Mouse (Mus musculus) midbrain, embryonic 16.5 days (tissue): Measurements from ENCODE around the gene Gm11172. TPM values are rescaled to one million over a fixed set of nuclear protein-coding genes. Genes with fewer than 3 reads are reported as not detected.
"Not testable (repeated sequence)": the region's sequence is repeated elsewhere in the genome, so short reads cannot be mapped to it uniquely, and the experiment has no call there.

Experiments
- ATAC-seq: fragments of 200-750 bp; cut with Nextera tagmentation; 2 replicates; pipeline ENCODE4 v1.8.0; 2017; ENCODE audit warnings: moderate TSS enrichment
- H3K27ac ChIP-seq: fragments of 300-500 bp; sonication (generic); 2 replicates; pipeline ENCODE4 v1.5.1; 2014; ENCODE audit warnings: mild to moderate bottlenecking, low read length, mixed read lengths
- H3K27me3 ChIP-seq: fragments of 300-500 bp; sonication (generic); 2 replicates; pipeline ENCODE4 v1.6.1; 2014; ENCODE audit warnings: low read depth, low read length, mixed read lengths; ENCODE audit not compliant: control insufficient read depth, insufficient read depth
- H3K36me3 ChIP-seq: fragments of 300-500 bp; sonication (generic); 2 replicates; pipeline ENCODE4 v1.6.1; 2014; ENCODE audit warnings: mild to moderate bottlenecking, low read length, moderate library complexity, mixed read lengths; ENCODE audit not compliant: control insufficient read depth, insufficient read depth
- H3K4me1 ChIP-seq: fragments of 300-500 bp; sonication (generic); 2 replicates; pipeline ENCODE4 v1.6.1; 2014; ENCODE audit warnings: mild to moderate bottlenecking, low read length, mixed read lengths; ENCODE audit not compliant: control insufficient read depth, insufficient read depth
- H3K4me2 ChIP-seq: fragments of 300-500 bp; sonication (generic); 2 replicates; pipeline ENCODE4 v1.6.1; 2014; ENCODE audit warnings: mild to moderate bottlenecking, low read length, mixed read lengths
- H3K4me3 ChIP-seq: fragments of 300-500 bp; sonication (generic); 2 replicates; pipeline ENCODE4 v1.5.1; 2014; ENCODE audit warnings: low read depth, mild to moderate bottlenecking, low read length, moderate library complexity, mixed read lengths
- H3K9ac ChIP-seq: fragments of 300-500 bp; sonication (generic); 2 replicates; pipeline ENCODE4 v1.6.1; 2014; ENCODE audit warnings: low read depth, low read length, mixed read lengths
- H3K9me3 ChIP-seq: fragments of 300-500 bp; sonication (generic); replicated peaks from 2 replicates; pipeline ENCODE4 v1.6.1; 2014; ENCODE audit warnings: mild to moderate bottlenecking, low read length, mixed read lengths; ENCODE audit not compliant: control insufficient read depth, poor library complexity, severe bottlenecking
- WGBS: fragments of 180-500 bp; shearing (Covaris S2); extraction: QIAGEN DNeasy Blood & Tissue Kit; methylation state at CpG from one replicate; pipeline ENCODE4 v1.1.7; 2014; 5-methylcytosine and 5-hydroxymethylcytosine counted together
- polyA plus RNA-seq: library from polyadenylated mRNA; unstranded; fragments of >200 nt; fragmentation: Nextera tagmentation; extraction: Ambion mirVana; gene quantifications from 2 replicates; pipeline ENCODE4 v1.2.1, GENCODE M21; 2015

Gm11172 gene
- polyA plus RNA-seq, 1 experiment from 2014 or later = not detected

- H3K27me3 ChIP-seq = no peaks in the 10 kb centered on the region
- H3K9me3 ChIP-seq = no peaks in the 10 kb centered on the region
- H3K4me3 ChIP-seq = no peak overlapping the region
- H3K9ac ChIP-seq = no peak overlapping the region
- WGBS = 65% methylated on average over 4 of the region's 4 CpGs
- H3K4me1 ChIP-seq = peaks cover 5% of the 10 kb centered on the region; the same call in 1 of the 2 replicates
- no peak overlapping the region for H3K4me2 ChIP-seq
- H3K36me3 ChIP-seq = no peaks in the 10 kb centered on the region
- no peak overlapping the region for H3K27ac ChIP-seq
- no peak for ATAC-seq
Measured at GRCm38 (mm10) chr16:10846503-10846902, 33.8 kb downstream of the Gm11172 start.

GRCm38 (mm10) chr16:10849965-10850861, 37.5 kb downstream of the Gm11172 start:
- Histone ChIP-seq H3K27me3 (no peaks in the 10 kb centered on the region), H3K9me3 (no peaks in the 10 kb centered on the region), H3K9ac (no peak overlapping the region), H3K27ac (no peak overlapping the region), H3K4me1 (no peaks in the 10 kb centered on the region), H3K4me3 (no peak overlapping the region), H3K36me3 (no peaks in the 10 kb centered on the region), H3K4me2 (no peak overlapping the region)
- ATAC-seq = no peak
- WGBS = 72% methylated on average over 12 of the region's 12 CpGs

DNA sequence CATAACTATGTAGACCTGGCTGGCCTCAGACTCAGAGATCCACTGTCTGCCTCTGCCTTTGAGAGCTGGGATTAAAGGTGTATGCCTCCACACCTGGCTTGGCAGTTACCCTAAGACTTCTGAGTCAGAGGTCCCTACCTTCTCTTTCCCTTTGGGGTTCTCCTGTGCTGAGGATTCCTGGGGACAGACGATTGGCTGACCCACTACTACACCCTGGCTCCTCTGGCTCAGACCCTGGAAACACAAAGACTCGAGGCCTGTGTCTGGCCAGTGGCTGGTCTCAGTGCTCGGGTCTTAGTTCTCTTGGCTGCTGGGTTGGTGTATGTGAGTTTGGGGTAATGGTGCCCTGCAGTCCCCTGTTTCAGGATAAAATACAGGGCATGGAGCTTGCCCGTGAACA, 38.2 kb downstream of the Gm11172 start:
- Histone ChIP-seq H3K36me3 (no peaks in the 10 kb centered on the region), H3K4me3 (no peak overlapping the region), H3K9me3 (no peaks in the 10 kb centered on the region), H3K9ac (no peak overlapping the region), H3K4me2 (no peak overlapping the region), H3K4me1 (no peaks in the 10 kb centered on the region), H3K27me3 (no peaks in the 10 kb centered on the region), H3K27ac (no peak overlapping the region)
- 35% methylated on average over 4 of the region's 4 CpGs for WGBS
- no peak for ATAC-seq

GRCm38 (mm10) chr16:10852216-10852615, 39.5 kb downstream of the Gm11172 start:
- not testable (repeated sequence) for ATAC-seq, H3K27ac ChIP-seq, H3K36me3 ChIP-seq, H3K9ac ChIP-seq, H3K4me2 ChIP-seq, H3K4me3 ChIP-seq, H3K4me1 ChIP-seq, H3K27me3 ChIP-seq, H3K9me3 ChIP-seq
- 91% methylated on average over 10 of the region's 10 CpGs for WGBS

- ATAC-seq = no peak
Measured at GRCm38 (mm10) chr16:10859726-10860245, 47.1 kb downstream of the Gm11172 start.

GRCm38 (mm10) chr16:10861408-10861807, 48.7 kb downstream of the Gm11172 start:
- no peak for ATAC-seq
- Histone ChIP-seq H3K36me3 (no peaks in the 10 kb centered on the region), H3K4me1 (no peaks in the 10 kb centered on the region), H3K27me3 (no peaks in the 10 kb centered on the region), H3K4me3 (no peak overlapping the region), H3K9ac (no peak overlapping the region), H3K4me2 (no peak overlapping the region), H3K9me3 (no peaks in the 10 kb centered on the region), H3K27ac (no peak overlapping the region)
- 82% methylated on average over 3 of the region's 3 CpGs for WGBS

More at GRCm38 (mm10) chr16:10859726-10860245, 47.1 kb downstream of the Gm11172 start:
- 94% methylated on average over 7 of the region's 7 CpGs for WGBS
- H3K9me3 ChIP-seq = no peaks in the 10 kb centered on the region
- no peak overlapping the region for H3K27ac ChIP-seq
- no peak overlapping the region for H3K4me3 ChIP-seq
- H3K36me3 ChIP-seq = no peaks in the 10 kb centered on the region
- no peak overlapping the region for H3K9ac ChIP-seq
- no peaks in the 10 kb centered on the region for H3K4me1 ChIP-seq
- H3K4me2 ChIP-seq = no peak overlapping the region
- H3K27me3 ChIP-seq = no peaks in the 10 kb centered on the region

Other genes with a start within 250 kb of the Gm11172 start
- 4.0 and 5.0 TPM in 2 replicates for gene Socs1, start 27.4 kb upstream of the Gm11172 start, polyA plus RNA-seq
- not detected in 2 replicates for gene Tnp2, start 24.3 kb upstream of the Gm11172 start, polyA plus RNA-seq
- not detected in 2 replicates for gene Prm3, start 22.0 kb upstream of the Gm11172 start, polyA plus RNA-seq
- gene Prm2, start 16.8 kb upstream of the Gm11172 start, polyA plus RNA-seq = not detected in 2 replicates
- 0.46 and 0.70 TPM in 2 replicates for gene Prm1, start 7.1 kb upstream of the Gm11172 start, polyA plus RNA-seq
- 0.31 and 0.39 TPM in 2 replicates for gene Rmi2, start 22.1 kb downstream of the Gm11172 start, polyA plus RNA-seq
- 129 and 134 TPM in 2 replicates for gene Snn, start 248.0 kb downstream of the Gm11172 start, polyA plus RNA-seq